Mouse (Mus musculus) left cerebral cortex, postnatal 25 days (tissue): ENCODE data around the gene Fermt2. TPM values are rescaled to one million over a fixed set of nuclear protein-coding genes. Genes with fewer than 3 reads are reported as not detected.
"Not testable (repeated sequence)": the region's sequence is repeated elsewhere in the genome, so short reads cannot be mapped to it uniquely, and the experiment has no call there.

Source experiments
- DNase-seq, 2 experiments: peaks; one replicate each; pipeline ENCODE4 v3.0.0; 2022; ENCODE audit warnings: low spot score in 2 of 2, mixed read lengths in 1 of 2
- intact Hi-C: fragments of 180-260 bp; cut with DNase I; formaldehyde crosslinking; loops from one replicate; pipeline ENCODE4 v1.15.1; 2025
- total RNA-seq, 2 experiments: library from RNA; stranded (reverse); gene quantifications; 2 replicates each; pipeline ENCODE4 v1.2.3; 2021

Gene Fermt2
- total RNA-seq, 2 experiments from 2014 or later: 92.3 to 105 TPM

GRCm38 (mm10) chr14:45478515-45478914 is 51.4 kb downstream of the Fermt2 start:
- no peak for DNase-seq
- intact Hi-C loops: no loop called here

- intact Hi-C loops: no loop called here
- no peak for DNase-seq
Measured at GRCm38 (mm10) chr14:45477651-45478050, 52.3 kb downstream of the Fermt2 start.

GRCm38 (mm10) chr14:45476990-45477389 is 52.9 kb downstream of the Fermt2 start:
- intact Hi-C loops: no loop called here
- DNase-seq: no peak

GRCm38 (mm10) chr14:45472536-45472935 is 57.4 kb downstream of the Fermt2 start:
- intact Hi-C loops: no loop called here

GRCm38 (mm10) chr14:45469446-45469845 is 60.5 kb downstream of the Fermt2 start:
- DNase-seq: no peak
- intact Hi-C loops: no loop called here

More at GRCm38 (mm10) chr14:45472536-45472935, 57.4 kb downstream of the Fermt2 start:
- no peak for DNase-seq

- DNase-seq, intact Hi-C loops: not testable (repeated sequence)
Measured at GRCm38 (mm10) chr14:45466371-45466770, 63.5 kb downstream of the Fermt2 start.

GRCm38 (mm10) chr14:45464036-45465035 is 65.6 kb downstream of the Fermt2 start:
- intact Hi-C loops: loop anchor here (5.0 kb wide), 1 partner anchor 63 kb away; no protein-coding TSS in a partner anchor
- no peak for DNase-seq

GRCm38 (mm10) chr14:45463599-45463998 is 66.3 kb downstream of the Fermt2 start:
- DNase-seq: no peak
- intact Hi-C loops: loop anchor here (5.0 kb wide), 1 partner anchor 64 kb away; no protein-coding TSS in a partner anchor

- intact Hi-C loops: loop anchor here (5.0 kb wide), 1 partner anchor 64 kb away; no protein-coding TSS in a partner anchor
Measured at GRCm38 (mm10) chr14:45462875-45463475, 66.9 kb downstream of the Fermt2 start.

GRCm38 (mm10) chr14:45462374-45462773 is 67.5 kb downstream of the Fermt2 start:
- intact Hi-C loops: loop anchor here (5.0 kb wide), 1 partner anchor 65 kb away; no protein-coding TSS in a partner anchor
- DNase-seq: peak; percentile 49 to 57

More at GRCm38 (mm10) chr14:45462875-45463475, 66.9 kb downstream of the Fermt2 start:
- DNase-seq: no peak

GRCm38 (mm10) chr14:45461945-45462344 is 68.0 kb downstream of the Fermt2 start:
- DNase-seq: no peak
- intact Hi-C loops: loop anchor here (5.0 kb wide), 1 partner anchor 65 kb away; no protein-coding TSS in a partner anchor

- intact Hi-C loops: loop anchor here (5.0 kb wide), 1 partner anchor 67 kb away; no protein-coding TSS in a partner anchor
- no peak for DNase-seq
Measured at GRCm38 (mm10) chr14:45460491-45460890, 69.4 kb downstream of the Fermt2 start.

- DNase-seq: no peak
- intact Hi-C loops: loop anchor here (5.0 kb wide), 1 partner anchor 67 kb away; no protein-coding TSS in a partner anchor
Measured at GRCm38 (mm10) chr14:45459877-45460276, 70.0 kb downstream of the Fermt2 start.

GRCm38 (mm10) chr14:45457003-45457402 is 72.9 kb downstream of the Fermt2 start:
- intact Hi-C loops: no loop called here
- DNase-seq: no peak

- DNase-seq: no peak
- intact Hi-C loops: no loop called here
Measured at GRCm38 (mm10) chr14:45456502-45456846, 73.4 kb downstream of the Fermt2 start.

- intact Hi-C loops: no loop called here
- peak in 1 of 2 experiments; percentile 75 for DNase-seq
Measured at GRCm38 (mm10) chr14:45455651-45456501, 74.0 kb downstream of the Fermt2 start.

GRCm38 (mm10) chr14:45453538-45454233 is 76.2 kb downstream of the Fermt2 start:
- intact Hi-C loops: no loop called here
- DNase-seq: no peak

- intact Hi-C loops: no loop called here
- no peak for DNase-seq
Measured at GRCm38 (mm10) chr14:45452861-45453512, 76.9 kb downstream of the Fermt2 start.
